ENCODE assay signal across 15 mouse cellular contexts in genomic region chr12:16434739-16435138, GRCm38 (mm10).
A peak's percentile ranks its signal among the peaks of the same experiment; 100 is the strongest.
DNase-seq lines count a peak whose midpoint lies in the region; ATAC-seq lines count a peak whose summit lies in the region.
"Had no signal": no experiment of that assay in that cellular context is flagged by ENCODE, and none has a peak within 500 bp of the region (broad histone marks: within the 10 kb centered on the region; RNA-seq: fewer than 3 reads in every experiment).

No protein-coding gene starts in this region.

- no peaks in the 10 kb centered on the region for H3K36me3 ChIP-seq in heart, embryonic 12.5 days
- H3K36me3 ChIP-seq: intestine, embryonic 15.5 days; neural tube, embryonic 12.5 days had no signal

- H3K27me3 ChIP-seq in heart, embryonic 12.5 days (replicated peaks), result no peaks in the 10 kb centered on the region
- H3K27me3 ChIP-seq: intestine, embryonic 15.5 days; neural tube, embryonic 12.5 days had no signal

- 61% methylated on average over 1 of the region's 1 CpGs for WGBS in heart, embryonic 12.5 days

- DNase-seq in heart, postnatal 4 days, result peak; percentile 14
- peak; percentile 41 to 47 for DNase-seq in spleen, postnatal 36 days (ENCODE audit: low spot score in 2 of 2)
- DNase-seq in spleen, postnatal 14 days (ENCODE audit: low spot score in 2 of 2), result no peak
- DNase-seq in cerebellum, postnatal 10 days, result peak; percentile 97 to 98
- DNase-seq in kidney, postnatal 10 days, result no peak
- DNase-seq: kidney, postnatal 36 days; liver; thymus, adult 18-20 months had no signal

- no peaks in the 10 kb centered on the region; the same call in 1 of the 2 replicates for H3K9me3 ChIP-seq in heart, embryonic 12.5 days (replicated peaks)
- H3K9me3 ChIP-seq: intestine, embryonic 15.5 days; neural tube, embryonic 12.5 days had no signal

- H3K4me2 ChIP-seq in heart, embryonic 12.5 days, result no peak overlapping the region
- H3K4me2 ChIP-seq: intestine, embryonic 15.5 days; midbrain, embryonic 11.5 days; neural tube, embryonic 12.5 days had no signal

- H3K27ac ChIP-seq in heart, embryonic 12.5 days (ENCODE audit: poor library complexity, severe bottlenecking), result no peak overlapping the region
- H3K27ac ChIP-seq: intestine, embryonic 15.5 days; neural tube, embryonic 12.5 days had no signal

- H3K4me3 ChIP-seq in heart, embryonic 12.5 days, result no peak overlapping the region
- H3K4me3 ChIP-seq: intestine, embryonic 15.5 days; neural tube, embryonic 12.5 days had no signal

- H3K9ac ChIP-seq in heart, embryonic 12.5 days, result no peak overlapping the region
- H3K9ac ChIP-seq: intestine, embryonic 15.5 days; neural tube, embryonic 12.5 days had no signal

- H3K4me1 ChIP-seq in heart, embryonic 12.5 days (replicated peaks), result no peaks in the 10 kb centered on the region
- H3K4me1 ChIP-seq: intestine, embryonic 15.5 days; neural tube, embryonic 12.5 days had no signal

- no peak for ATAC-seq in heart, embryonic 12.5 days (ENCODE audit: insufficient number of reproducible peaks, low FRiP score)
- no peak for ATAC-seq in megakaryocyte-erythroid progenitor cell, adult 5-6 weeks (replicated peaks; ENCODE audit: low FRiP score, low TSS enrichment, poor library complexity, severe bottlenecking)
- ATAC-seq: activated CD4-positive, CD25-positive, alpha-beta regulatory T cell, adult 4 months; intestine, embryonic 15.5 days; lung, postnatal 0 days had no signal

Comparison
In these comparisons a context has a peak if more than half of its experiments do, and no peak if none do; other contexts are left out.
1. DNase-seq: peak in heart, postnatal 4 days (single experiment), spleen, postnatal 36 days (2 of 2) and cerebellum, postnatal 10 days (2 of 2); none in spleen, postnatal 14 days (0 of 2) and kidney, postnatal 10 days (single experiment).